Mouse (Mus musculus): ENCODE data around the gene Ywhab.

The Ywhab gene

DNA sequence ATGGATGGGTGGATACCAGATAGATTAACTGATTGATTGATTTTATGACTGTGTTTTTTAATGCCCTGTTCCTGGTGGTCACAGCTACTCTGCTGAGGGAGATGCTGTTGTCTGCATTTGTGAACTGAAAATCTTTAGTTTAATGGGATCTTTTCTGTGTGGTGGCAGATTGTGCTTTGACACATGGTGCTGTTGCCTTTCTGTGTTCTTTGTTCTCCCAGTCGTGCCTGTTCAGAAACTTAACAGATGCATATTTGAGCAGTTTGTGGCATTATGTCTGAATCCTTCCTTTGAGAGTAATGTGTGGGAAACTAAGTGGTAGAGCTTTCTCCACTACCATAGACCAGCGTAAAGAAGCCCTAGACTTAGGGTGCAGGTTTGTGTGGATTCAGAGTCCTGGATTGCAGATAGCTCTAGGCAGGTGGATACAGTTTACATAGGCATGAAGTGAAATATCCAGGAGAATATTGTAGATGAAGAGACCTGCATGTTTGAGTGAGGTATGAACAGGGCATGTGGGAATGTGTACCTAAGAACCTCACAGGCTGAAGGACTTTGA lies 13.3 kb downstream of the Ywhab start:
- DNase-seq (ENCODE audit: extremely low spot score, low spot score) = no peak

GRCm38 (mm10) chr2:164009227-164009626 lies 14.5 kb downstream of the Ywhab start:
- no peak for DNase-seq (ENCODE audit: extremely low spot score, low spot score)

DNA sequence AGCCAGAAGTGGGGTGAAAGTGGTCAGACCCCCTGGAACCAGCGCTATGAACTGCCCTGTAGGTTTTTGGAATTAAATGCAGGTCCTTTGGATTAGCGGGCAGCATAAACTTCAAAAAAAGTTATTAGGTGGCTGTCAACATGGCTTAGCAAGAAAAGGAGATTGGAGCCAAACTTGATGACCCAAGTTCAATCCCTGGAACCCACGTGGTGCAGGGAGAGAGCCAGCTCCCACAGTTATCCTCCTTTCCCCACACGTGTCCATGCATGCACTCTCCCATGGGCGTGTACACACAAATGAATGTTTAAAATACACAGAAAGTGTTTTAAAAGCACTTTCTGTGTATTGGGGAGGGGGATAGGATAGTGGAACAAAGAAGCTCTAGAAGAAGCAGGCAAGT lies 15.7 kb downstream of the Ywhab start:
- no peak for DNase-seq (ENCODE audit: extremely low spot score, low spot score)

GRCm38 (mm10) chr2:164010944-164011343 lies 16.2 kb downstream of the Ywhab start:
- no peak for DNase-seq (ENCODE audit: extremely low spot score, low spot score)

DNA sequence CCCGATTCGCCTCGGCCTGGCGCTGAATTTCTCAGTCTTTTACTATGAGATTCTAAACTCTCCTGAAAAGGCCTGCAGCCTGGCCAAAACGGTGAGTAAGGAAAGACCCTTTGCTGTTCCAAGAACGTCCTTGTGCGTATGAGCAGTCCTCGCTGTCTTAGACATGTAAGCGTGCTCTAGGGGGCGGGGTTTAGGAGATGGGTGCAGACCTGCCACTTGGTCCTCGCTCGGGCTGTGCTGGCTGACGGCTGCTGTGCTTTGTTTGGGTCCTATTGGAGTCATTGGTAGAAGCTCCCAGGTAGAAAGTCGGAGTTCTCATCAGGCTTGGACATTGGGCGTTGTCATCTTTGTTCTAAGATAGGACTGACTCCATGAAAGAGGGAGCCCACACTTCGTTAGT lies 20.5 kb downstream of the Ywhab start:
- no peak for DNase-seq (ENCODE audit: extremely low spot score, low spot score)

GRCm38 (mm10) chr2:164018910-164019309 lies 24.1 kb downstream of the Ywhab start:
- DNase-seq (ENCODE audit: extremely low spot score, low spot score) = no peak

DNA sequence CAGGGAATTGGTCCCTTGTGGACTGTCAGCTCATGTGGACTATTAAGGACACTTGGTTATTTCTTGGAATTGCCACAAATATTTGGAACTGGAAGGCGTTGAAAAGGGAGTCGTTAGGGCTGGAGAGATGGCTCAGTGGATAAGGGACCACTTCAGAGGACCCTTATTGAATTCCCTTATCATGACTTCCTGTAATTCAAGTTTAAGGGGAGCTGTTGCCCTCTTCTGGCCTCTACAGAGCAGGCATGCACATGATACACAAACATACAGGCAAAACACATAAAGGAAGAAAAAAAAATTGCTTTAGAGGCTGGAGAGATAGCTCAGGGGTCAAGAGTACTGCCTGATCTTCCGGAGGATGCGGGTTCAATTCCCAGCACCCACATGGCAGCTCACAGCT lies 25.2 kb downstream of the Ywhab start:
- no peak for DNase-seq (ENCODE audit: extremely low spot score, low spot score)

DNA sequence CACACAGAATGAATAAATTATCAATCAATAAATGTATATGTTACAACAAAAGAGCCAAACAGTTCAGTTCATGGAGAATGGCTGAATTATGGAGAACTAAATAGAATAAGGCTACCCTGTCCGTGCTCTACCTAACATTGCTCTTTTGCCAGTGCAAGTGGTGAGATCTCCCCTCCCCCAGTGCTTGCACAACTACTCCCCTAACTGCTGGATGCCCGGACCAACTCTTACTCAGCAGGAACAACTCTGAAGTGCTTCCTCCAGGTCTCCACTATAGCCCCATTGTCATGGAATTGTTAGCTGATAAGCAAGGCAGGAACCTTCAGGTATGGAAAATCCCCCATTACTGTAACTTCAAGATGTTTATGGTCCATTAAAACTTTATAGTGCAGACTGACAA lies 27.3 kb downstream of the Ywhab start:
- no peak for DNase-seq (ENCODE audit: extremely low spot score, low spot score)

DNA sequence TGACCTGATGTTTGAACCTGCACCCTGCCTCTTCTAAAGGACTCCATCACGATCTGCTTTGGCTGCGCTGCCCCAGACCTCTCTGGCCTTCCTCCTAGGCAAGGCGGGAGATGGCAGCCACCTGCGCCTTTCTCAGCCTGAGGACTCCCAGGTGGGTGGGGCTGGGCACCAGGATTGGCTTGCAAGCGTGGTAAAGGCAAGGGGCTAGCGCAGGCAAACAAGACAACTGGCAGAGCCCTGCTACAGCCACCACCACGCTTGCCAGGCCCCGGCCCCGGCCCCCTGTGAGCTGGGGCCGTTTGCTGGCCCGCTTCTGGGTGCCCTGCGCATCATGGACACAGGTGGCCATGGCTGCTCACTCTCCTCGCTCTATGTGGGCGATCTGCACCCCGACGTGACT lies 30.4 kb downstream of the Ywhab start, which contains the start of gene Pabpc1l:
Gene Pabpc1l (plus strand): TSS at position 301 of the 400 bp plus-strand sequence.
- no peak for DNase-seq (ENCODE audit: extremely low spot score, low spot score)

GRCm38 (mm10) chr2:164031147-164031546 lies 36.4 kb downstream of the Ywhab start:
- DNase-seq (ENCODE audit: extremely low spot score, low spot score) = no peak

GRCm38 (mm10) chr2:164032973-164033372 lies 38.2 kb downstream of the Ywhab start:
- DNase-seq (ENCODE audit: extremely low spot score, low spot score) = no peak

GRCm38 (mm10) chr2:164036520-164037019 lies 41.8 kb downstream of the Ywhab start:
- DNase-seq (ENCODE audit: extremely low spot score, low spot score) = no peak

DNA sequence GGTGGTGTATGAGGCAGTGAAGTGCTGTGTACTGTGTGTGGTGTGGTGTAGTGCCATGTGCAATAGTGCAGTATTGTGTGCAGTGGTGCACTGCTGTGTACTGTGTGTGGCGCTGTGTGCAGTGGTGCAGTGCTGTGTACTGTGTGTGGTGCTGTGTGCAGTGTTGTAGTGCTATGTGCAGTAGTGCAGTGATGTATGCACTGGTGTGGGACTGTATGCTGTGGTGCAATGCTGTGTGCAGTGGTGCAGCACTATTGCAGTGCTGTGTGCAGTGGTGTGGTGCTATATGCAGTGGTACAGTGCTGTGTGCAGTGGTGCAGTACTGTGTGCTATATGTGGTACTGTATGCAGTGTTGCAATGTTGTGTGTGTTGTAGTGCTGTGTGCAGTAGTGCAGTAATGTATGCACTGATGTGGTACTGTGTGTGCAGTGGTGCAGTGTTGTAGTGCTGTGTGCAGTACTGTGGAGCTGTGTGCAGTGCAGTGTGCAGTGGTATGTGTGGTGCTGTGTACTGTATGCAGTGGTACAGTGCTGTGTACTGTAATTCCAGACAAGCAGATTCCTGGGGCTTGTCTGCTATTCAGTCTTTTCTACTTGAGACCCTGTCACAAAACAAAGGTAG lies 43.8 kb downstream of the Ywhab start:
- no peak for DNase-seq (ENCODE audit: extremely low spot score, low spot score)

DNA sequence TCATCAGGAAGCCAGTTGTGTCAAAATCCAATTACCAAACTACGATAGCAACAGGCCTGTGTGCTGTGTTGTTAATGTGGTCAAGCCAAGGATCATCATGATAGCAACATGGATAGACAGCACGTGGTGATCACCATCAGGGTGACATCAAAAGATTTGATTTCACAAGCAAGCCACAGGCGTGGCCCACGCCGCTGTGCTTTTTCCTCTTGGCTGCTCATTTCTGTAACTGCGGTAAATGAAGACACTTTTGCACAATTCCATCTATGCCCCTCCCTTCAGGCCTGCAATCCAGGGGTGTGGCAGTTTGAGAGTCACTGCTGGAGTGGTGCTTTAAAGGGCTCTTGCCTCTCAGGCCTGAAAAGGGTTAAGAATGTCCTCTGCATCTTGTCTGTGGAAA lies 46.2 kb downstream of the Ywhab start:
- DNase-seq (ENCODE audit: extremely low spot score, low spot score) = no peak

DNA sequence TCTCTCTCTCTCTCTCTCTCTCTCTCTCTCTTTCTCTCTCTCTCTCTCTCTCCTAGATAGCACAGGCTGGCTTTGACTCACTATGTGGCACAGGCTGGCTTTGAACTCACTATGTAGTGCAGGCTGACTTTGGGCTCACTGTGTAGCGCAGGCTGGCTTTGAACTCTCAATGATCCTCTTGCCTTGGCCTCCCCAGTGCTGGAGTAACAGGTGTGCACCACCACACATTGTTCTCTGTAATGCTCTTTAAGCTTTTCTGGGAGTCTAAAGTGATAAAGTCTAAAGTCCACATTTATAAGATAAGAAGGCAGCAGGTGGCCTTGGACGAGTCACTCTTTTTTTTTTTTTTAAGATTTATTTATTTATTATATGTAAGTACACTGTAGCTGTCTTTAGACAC lies 46.8 kb downstream of the Ywhab start:
- no peak for DNase-seq (ENCODE audit: extremely low spot score, low spot score)

DNA sequence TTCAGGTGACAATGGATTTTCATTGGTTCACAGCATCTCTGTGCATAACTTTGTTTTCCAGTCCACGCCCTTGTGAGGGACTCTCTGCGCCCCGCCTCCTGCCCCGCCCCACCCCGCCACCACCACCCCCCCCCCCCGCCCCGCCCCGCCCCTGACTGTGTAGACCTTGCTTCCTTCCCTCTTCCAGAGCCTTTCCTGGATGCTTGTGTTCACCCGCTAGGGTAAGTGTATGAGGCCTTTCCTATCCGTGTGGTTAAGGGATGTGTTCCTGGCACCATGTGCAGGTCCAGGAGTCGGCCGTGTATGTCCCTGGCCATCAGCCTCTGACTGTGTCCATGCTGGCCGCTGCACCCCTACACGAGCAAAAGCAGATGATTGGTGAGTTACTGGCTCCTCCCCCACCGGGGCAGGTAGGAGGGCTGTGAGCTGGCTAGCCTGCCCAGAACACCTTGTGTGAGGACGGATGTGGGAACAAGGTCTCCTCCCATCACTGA lies 52.5 kb downstream of the Ywhab start:
- peak; percentile 31 for DNase-seq (ENCODE audit: extremely low spot score, low spot score)

GRCm38 (mm10) chr2:164053767-164054166 lies 59.0 kb downstream of the Ywhab start:
- DNase-seq (ENCODE audit: extremely low spot score, low spot score) = no peak

GRCm38 (mm10) chr2:164054671-164055070 lies 59.9 kb downstream of the Ywhab start:
- DNase-seq (ENCODE audit: extremely low spot score, low spot score) = no peak

GRCm38 (mm10) chr2:164059634-164060235 lies 65.0 kb downstream of the Ywhab start:
- no peak for DNase-seq (ENCODE audit: extremely low spot score, low spot score)
